In the genomic region with DNA sequence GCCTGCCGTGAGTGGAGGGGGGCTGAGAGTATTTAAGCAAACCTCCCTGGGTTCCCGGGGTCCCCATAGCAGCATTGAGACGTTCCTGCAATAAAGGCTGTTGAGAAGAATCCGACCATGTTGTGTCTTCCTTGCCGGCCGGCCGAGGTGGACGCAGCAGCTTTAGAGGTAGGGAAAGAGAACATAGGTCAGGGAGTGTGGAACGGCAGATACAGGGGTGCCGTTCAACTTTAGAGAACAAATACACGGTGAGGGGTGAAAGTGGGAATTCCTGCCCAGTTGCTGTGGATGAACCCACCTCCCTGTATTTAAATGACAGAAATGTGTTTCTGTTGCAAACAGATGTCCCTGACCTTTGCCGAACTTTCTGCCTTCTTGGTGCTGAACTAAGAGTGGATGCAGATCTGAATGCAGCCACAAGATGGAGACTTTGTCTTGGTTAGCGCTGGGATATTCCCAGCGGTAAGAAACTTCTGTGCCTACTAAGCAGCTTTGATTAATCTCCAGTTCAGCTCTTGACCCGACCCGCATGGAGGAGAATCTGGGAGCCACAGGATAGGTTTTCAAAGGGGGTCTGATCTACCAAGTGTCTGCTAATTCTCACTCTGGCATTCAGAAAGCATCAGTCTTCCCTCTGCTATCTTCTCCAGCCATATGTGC, we compare ENCODE assay signal across 8 mouse cellular contexts. TPM values are rescaled to one million over a fixed set of nuclear protein-coding genes. Genes with fewer than 3 reads are reported as not detected.
DNase-seq lines count a peak whose midpoint lies in the region; ATAC-seq and TF ChIP-seq lines count a peak whose summit lies in the region.

No protein-coding gene starts in this region.

- no peak for ATAC-seq in kidney, postnatal 0 days (replicated peaks; ENCODE audit: low FRiP score, low read depth)
- peak; percentile 66 for ATAC-seq in megakaryocyte, adult 5-6 weeks (ENCODE audit: poor library complexity, severe bottlenecking)

- WGBS in kidney, postnatal 0 days, result 48% methylated on average over 16 of the region's 16 CpGs

- no peaks in the 10 kb centered on the region for H3K27me3 ChIP-seq in kidney, postnatal 0 days (ENCODE audit: insufficient read depth, low read length)

- intact Hi-C loops in heart, postnatal 25 days (cut with DNase I), result loop anchor here (1.0 to 5.0 kb wide), 4 partner anchors 34 to 314 kb away; partner anchors contain the start of genes Mesd and Tlnrd1

- DNase-seq in heart, adult 18-20 months, result peak; percentile 61 to 75
- DNase-seq in heart, postnatal 25 days (ENCODE audit: low spot score), result no peak
- DNase-seq in A20 (ENCODE audit: low read depth, low spot score) (peak; percentile 85), ZHBTc4 (ENCODE audit: low read depth, low spot score) (peak; percentile 82)
- DNase-seq in embryo, embryonic 11 days, result peak; percentile 73
- DNase-seq in kidney, postnatal 0 days (ENCODE audit: low spot score), result peak; percentile 88
- peak; percentile 12 for DNase-seq in testis, postnatal 14 days (ENCODE audit: low spot score)

- no peak overlapping the region for H3K27ac ChIP-seq in kidney, postnatal 0 days

- no peak overlapping the region for H3K4me2 ChIP-seq in kidney, postnatal 0 days (ENCODE audit: low read length)

- no peak overlapping the region for H3K4me3 ChIP-seq in kidney, postnatal 0 days (replicated peaks; ENCODE audit: low read depth, low read length)

- H3K36me3 ChIP-seq in kidney, postnatal 0 days (ENCODE audit: insufficient read depth, low read length), result no peaks in the 10 kb centered on the region

- peaks cover 13% of the 10 kb centered on the region for H3K4me1 ChIP-seq in kidney, postnatal 0 days (replicated peaks; ENCODE audit: insufficient read depth, low read length)

- TF ChIP-seq CTCF in kidney, postnatal 0 days (IDR thresholded peaks at IDR 0.05; ENCODE audit: low read depth), result peak; percentile 91

- H3K9me3 ChIP-seq in kidney, postnatal 0 days (replicated peaks; ENCODE audit: low read length), result no peaks in the 10 kb centered on the region

- H3K9ac ChIP-seq in kidney, postnatal 0 days (ENCODE audit: low read depth, low read length), result no peak overlapping the region

RNA-seq across cellular contexts. Expression of gene Tmc3, which starts 16.8 kb away (rescaled TPM):
- under 1 TPM; 0.10 to 0.17 TPM for total RNA-seq in heart, adult 18-20 months (2021)
- total RNA-seq in heart, postnatal 25 days (2021), result under 1 TPM; 0.11 to 0.13 TPM
- polyA plus RNA-seq in kidney, postnatal 0 days (2015; fragmentation: Nextera tagmentation; extraction: Ambion mirVana), result 1.9 and 2.3 TPM in 2 replicates
- total RNA-seq in megakaryocyte, adult 5-6 weeks (2015), result 0.07 TPM in 1 of 2 replicates, not detected in the other
- 0.20 TPM in 1 of 2 replicates, not detected in the other for total RNA-seq in megakaryocyte, adult 5-6 weeks (2017)
